Mouse (Mus musculus): ENCODE data around the gene Dusp18. TPM values are rescaled to one million over a fixed set of nuclear protein-coding genes. Genes with fewer than 3 reads are reported as not detected.
"Not testable (repeated sequence)": the region's sequence is repeated elsewhere in the genome, so short reads cannot be mapped to it uniquely, and the experiment has no call there.

Dusp18 gene
- polyA plus RNA-seq, 1 experiment from 2014 or later, result 2.5 TPM

DNA sequence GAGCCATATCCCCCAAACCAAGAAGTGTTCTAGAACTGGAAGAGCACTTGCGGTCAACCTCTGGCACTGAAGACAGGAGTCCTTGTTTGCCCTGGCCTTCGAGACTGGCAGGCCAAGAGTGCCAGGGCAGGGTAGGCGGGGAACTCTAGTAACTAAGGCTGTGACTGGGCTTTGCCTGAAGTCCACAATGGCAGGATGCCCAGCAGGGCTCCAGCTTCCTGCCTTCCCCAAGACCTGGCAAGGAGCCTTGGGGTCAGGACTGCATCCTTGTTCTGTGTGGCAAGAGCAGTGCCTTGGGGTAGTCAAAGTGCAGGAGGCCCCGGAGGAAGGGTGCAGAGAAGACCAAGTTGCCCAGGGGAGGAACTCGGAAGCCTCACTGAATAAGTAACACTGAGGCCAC lies 8.0 kb downstream of the Dusp18 start:
- ATAC-seq, result no peak
- Histone ChIP-seq H3K9ac (ENCODE audit: low read depth, low read length) (no peak overlapping the region), H3K4me2 (replicated peaks; ENCODE audit: low read depth) (no peak overlapping the region), H3K4me1 (replicated peaks; ENCODE audit: control insufficient read depth, insufficient read depth, low read length) (no peaks in the 10 kb centered on the region), H3K27me3 (replicated peaks; ENCODE audit: control insufficient read depth, insufficient read depth, low read length) (no peaks in the 10 kb centered on the region), H3K4me3 (ENCODE audit: low read depth, low read length) (no peak overlapping the region), H3K36me3 (ENCODE audit: control insufficient read depth, insufficient read depth) (peaks cover 4% of the 10 kb centered on the region; the same call in 1 of the 2 replicates), H3K27ac (ENCODE audit: low read depth, low read length) (no peak overlapping the region), H3K9me3 (ENCODE audit: control insufficient read depth) (no peaks in the 10 kb centered on the region)
- no peak for TF ChIP-seq CTCF (IDR thresholded peaks at IDR 0.05; ENCODE audit: low read depth)
- 77% methylated on average over 5 of the region's 5 CpGs for WGBS

DNA sequence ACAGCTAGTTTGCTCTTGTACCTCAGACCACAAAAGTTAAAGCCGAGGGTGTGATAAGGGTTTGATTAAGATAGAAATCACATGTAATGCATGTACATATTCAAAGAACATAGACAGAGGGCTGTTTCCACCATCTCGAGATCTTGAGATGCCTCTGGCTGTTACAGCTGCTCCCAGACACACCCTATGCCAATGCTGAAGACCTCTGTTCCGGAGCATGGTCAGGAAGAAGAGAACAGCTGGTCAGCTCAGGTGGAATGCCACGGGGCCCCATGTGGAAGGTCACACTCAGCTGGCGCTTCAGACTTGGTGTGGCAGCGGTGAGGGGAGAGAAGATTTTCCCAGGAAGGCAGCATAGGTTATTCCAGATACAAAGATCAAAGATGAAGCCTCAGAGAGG lies 9.6 kb downstream of the Dusp18 start:
- Histone ChIP-seq H3K4me3 (ENCODE audit: low read depth, low read length) (no peak overlapping the region), H3K4me1 (replicated peaks; ENCODE audit: control insufficient read depth, insufficient read depth, low read length) (no peaks in the 10 kb centered on the region), H3K27me3 (replicated peaks; ENCODE audit: control insufficient read depth, insufficient read depth, low read length) (no peaks in the 10 kb centered on the region), H3K4me2 (replicated peaks; ENCODE audit: low read depth) (no peak overlapping the region), H3K9ac (ENCODE audit: low read depth, low read length) (no peak overlapping the region), H3K9me3 (ENCODE audit: control insufficient read depth) (no peaks in the 10 kb centered on the region), H3K27ac (ENCODE audit: low read depth, low read length) (no peak overlapping the region), H3K36me3 (ENCODE audit: control insufficient read depth, insufficient read depth) (no peaks in the 10 kb centered on the region)
- WGBS, result 67% methylated on average over 6 of the region's 6 CpGs
- no peak for TF ChIP-seq CTCF (IDR thresholded peaks at IDR 0.05; ENCODE audit: low read depth)
- no peak for ATAC-seq

DNA sequence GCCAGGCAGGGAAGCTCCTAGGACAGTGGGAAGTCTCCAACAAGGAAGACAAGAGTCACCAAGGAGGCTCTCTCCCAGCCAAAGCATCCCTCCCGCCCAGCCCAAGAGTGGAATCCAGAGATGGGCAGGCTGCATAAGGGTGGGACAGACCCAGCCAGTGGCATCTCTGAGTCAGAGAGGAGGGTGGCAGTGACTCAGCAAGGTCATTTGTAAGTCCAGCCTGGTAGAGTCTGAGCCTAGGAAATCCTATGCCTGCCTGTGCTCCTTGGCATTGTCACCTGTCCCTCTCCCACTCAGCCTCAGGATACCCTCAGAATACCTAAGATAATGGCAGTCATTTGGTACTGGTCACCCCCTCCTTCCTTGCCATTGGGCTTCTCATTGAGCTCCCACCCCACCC lies 10.4 kb downstream of the Dusp18 start:
- no peaks in the 10 kb centered on the region for H3K27me3 ChIP-seq (replicated peaks; ENCODE audit: control insufficient read depth, insufficient read depth, low read length)
- H3K36me3 ChIP-seq (ENCODE audit: control insufficient read depth, insufficient read depth), result no peaks in the 10 kb centered on the region
- ATAC-seq, result no peak
- H3K4me3 ChIP-seq (ENCODE audit: low read depth, low read length), result no peak overlapping the region
- TF ChIP-seq CTCF (IDR thresholded peaks at IDR 0.05; ENCODE audit: low read depth), result no peak
- 77% methylated on average over 1 of the region's 1 CpGs for WGBS
- no peak overlapping the region for H3K27ac ChIP-seq (ENCODE audit: low read depth, low read length)
- H3K4me1 ChIP-seq (replicated peaks; ENCODE audit: control insufficient read depth, insufficient read depth, low read length), result no peaks in the 10 kb centered on the region
- H3K9ac ChIP-seq (ENCODE audit: low read depth, low read length), result no peak overlapping the region
- H3K9me3 ChIP-seq (ENCODE audit: control insufficient read depth), result no peaks in the 10 kb centered on the region
- H3K4me2 ChIP-seq (replicated peaks; ENCODE audit: low read depth), result no peak overlapping the region

DNA sequence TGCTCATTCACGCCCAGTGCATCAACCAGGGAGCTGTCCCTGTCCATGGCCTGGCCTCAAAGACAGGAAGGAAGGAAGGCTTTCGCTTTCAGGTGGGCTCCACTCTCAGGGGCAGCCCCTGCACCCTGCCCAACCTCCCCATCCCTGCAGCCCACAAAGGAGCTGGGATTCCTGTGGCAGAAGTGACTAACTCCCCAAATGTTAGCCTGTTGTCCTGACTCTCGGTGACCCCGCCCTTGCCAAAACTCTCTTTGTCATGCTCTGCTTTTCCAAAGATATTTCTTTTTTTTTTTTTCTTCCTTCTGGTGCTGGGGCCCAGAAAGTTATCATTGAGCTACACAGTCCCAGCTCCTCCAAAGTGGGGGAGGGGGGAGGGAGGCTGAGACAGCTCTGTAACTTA lies 14.2 kb downstream of the Dusp18 start:
- no peak overlapping the region for H3K27ac ChIP-seq (ENCODE audit: low read depth, low read length)
- H3K4me2 ChIP-seq (replicated peaks; ENCODE audit: low read depth), result no peak overlapping the region
- no peak overlapping the region for H3K4me3 ChIP-seq (ENCODE audit: low read depth, low read length)
- no peak overlapping the region for H3K9ac ChIP-seq (ENCODE audit: low read depth, low read length)
- no peak for ATAC-seq
- TF ChIP-seq CTCF (IDR thresholded peaks at IDR 0.05; ENCODE audit: low read depth), result no peak
- H3K4me1 ChIP-seq (replicated peaks; ENCODE audit: control insufficient read depth, insufficient read depth, low read length), result peaks cover 11% of the 10 kb centered on the region; the same call in 1 of the 2 replicates
- peaks cover 13% of the 10 kb centered on the region; the same call in 1 of the 2 replicates for H3K27me3 ChIP-seq (replicated peaks; ENCODE audit: control insufficient read depth, insufficient read depth, low read length)
- H3K9me3 ChIP-seq (ENCODE audit: control insufficient read depth), result no peaks in the 10 kb centered on the region
- H3K36me3 ChIP-seq (ENCODE audit: control insufficient read depth, insufficient read depth), result no peaks in the 10 kb centered on the region
- WGBS, result 95% methylated on average over 4 of the region's 4 CpGs

DNA sequence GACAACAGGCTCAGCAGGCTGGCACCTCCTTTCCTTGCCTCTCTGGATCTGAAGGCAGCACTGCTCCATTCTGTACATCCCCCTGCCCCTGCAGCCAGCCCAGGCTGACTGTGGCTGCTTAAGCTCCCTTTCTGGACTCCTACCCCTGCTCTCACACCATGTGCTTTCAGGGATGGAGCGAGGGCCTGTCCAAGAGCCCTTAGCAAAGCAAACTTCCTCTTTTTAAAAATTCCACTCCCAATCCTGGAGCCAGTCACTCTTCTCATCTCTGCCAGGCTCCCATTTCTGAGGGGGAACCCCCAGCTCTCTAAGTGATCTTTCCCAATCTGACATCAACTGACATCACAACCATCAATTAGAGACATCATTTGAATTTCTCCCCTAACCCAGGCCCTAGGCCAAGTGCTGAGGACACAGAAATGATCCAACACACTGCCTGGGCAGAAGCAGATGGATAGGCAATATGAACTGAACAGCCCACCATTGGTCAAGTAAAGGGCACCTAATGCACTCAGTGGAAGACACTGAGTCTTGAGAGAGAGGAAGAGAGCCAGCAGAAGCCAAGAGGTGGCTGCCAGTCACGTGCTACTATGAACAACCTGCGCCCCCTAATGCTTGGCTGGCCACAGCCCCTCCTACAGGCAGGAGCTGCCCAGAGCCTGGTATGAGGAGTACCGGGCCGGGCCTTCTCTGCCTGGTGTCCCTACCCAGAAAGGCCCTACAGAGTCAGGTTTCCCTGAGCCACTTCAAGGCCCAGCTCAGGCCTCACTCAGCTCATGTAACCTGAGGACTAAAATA lies 15.7 kb downstream of the Dusp18 start:
- Histone ChIP-seq H3K27me3 (replicated peaks; ENCODE audit: control insufficient read depth, insufficient read depth, low read length) (peaks cover 13% of the 10 kb centered on the region; the same call in 1 of the 2 replicates), H3K36me3 (ENCODE audit: control insufficient read depth, insufficient read depth) (no peaks in the 10 kb centered on the region), H3K4me1 (replicated peaks; ENCODE audit: control insufficient read depth, insufficient read depth, low read length) (peaks cover 15% of the 10 kb centered on the region; the same call in 1 of the 2 replicates), H3K9me3 (ENCODE audit: control insufficient read depth) (no peaks in the 10 kb centered on the region), H3K9ac (ENCODE audit: low read depth, low read length) (no peak overlapping the region), H3K4me3 (ENCODE audit: low read depth, low read length) (no peak overlapping the region), H3K4me2 (replicated peaks; ENCODE audit: low read depth) (no peak overlapping the region; the same call in 1 of the 2 replicates), H3K27ac (ENCODE audit: low read depth, low read length) (no peak overlapping the region)
- ATAC-seq, result no peak
- 77% methylated on average over 5 of the region's 5 CpGs for WGBS
- peak; percentile 19; the same call in 1 of the 2 replicates for TF ChIP-seq CTCF (IDR thresholded peaks at IDR 0.05; ENCODE audit: low read depth)

DNA sequence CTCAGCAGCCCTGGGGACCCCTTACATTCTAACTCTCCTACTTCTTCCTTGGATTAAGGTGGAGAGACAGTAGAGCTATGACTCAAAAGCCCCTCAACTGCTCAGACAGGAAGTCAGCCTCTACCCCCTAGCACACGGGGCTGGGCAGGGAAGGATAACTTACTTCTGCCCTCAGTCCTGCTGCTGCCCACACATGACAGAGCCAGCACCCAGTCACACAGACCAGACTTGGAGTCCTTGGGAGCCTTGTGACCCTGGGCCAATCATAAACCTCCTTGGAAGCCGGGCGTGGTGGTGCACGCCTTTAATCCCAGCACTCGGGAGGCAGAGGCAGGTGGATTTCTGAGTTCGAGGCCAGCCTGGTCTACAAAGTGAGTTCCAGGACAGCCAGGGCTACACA lies 16.4 kb downstream of the Dusp18 start:
- not testable (repeated sequence) for ATAC-seq; H3K4me3 ChIP-seq (ENCODE audit: low read depth, low read length)

More for the DNA sequence above, 16.4 kb downstream of the Dusp18 start:
- WGBS, result 90% methylated on average over 6 of the region's 6 CpGs
- Histone ChIP-seq H3K4me1 (replicated peaks; ENCODE audit: control insufficient read depth, insufficient read depth, low read length) (peaks cover 15% of the 10 kb centered on the region; the same call in 1 of the 2 replicates), H3K27me3 (replicated peaks; ENCODE audit: control insufficient read depth, insufficient read depth, low read length) (peaks cover 13% of the 10 kb centered on the region; the same call in 1 of the 2 replicates)
- H3K9me3 ChIP-seq (ENCODE audit: control insufficient read depth); H3K27ac ChIP-seq (ENCODE audit: low read depth, low read length); H3K36me3 ChIP-seq (ENCODE audit: control insufficient read depth, insufficient read depth); H3K4me2 ChIP-seq (replicated peaks; ENCODE audit: low read depth); H3K9ac ChIP-seq (ENCODE audit: low read depth, low read length): not testable (repeated sequence)

Measured in intestine, postnatal 0 days (tissue).